Comparison of ENCODE assay signal across 8 mouse cellular contexts in genomic region chr1:91297799-91298744, GRCm38 (mm10). TPM values are rescaled to one million over a fixed set of nuclear protein-coding genes. Genes with fewer than 3 reads are reported as not detected.
DNase-seq lines count a peak whose midpoint lies in the region; ATAC-seq lines count a peak whose summit lies in the region.

Gene Scly (plus strand): TSS chr1:91298338.

- peak; percentile 94 for ATAC-seq in megakaryocyte progenitor cell, adult 5-6 weeks (replicated peaks; ENCODE audit: poor library complexity)

- peak; percentile 61 for DNase-seq in adipocyte (ENCODE audit: low spot score)
- DNase-seq in embryo, embryonic 10 days (ENCODE audit: low spot score): peak; percentile 94
- DNase-seq in gastrocnemius, postnatal 10 days: peak; percentile 89
- peak; percentile 97 for DNase-seq in induced T-regulatory cell, adult 2 months (ENCODE audit: low read depth)
- DNase-seq in left cerebral cortex, adult 9 months (ENCODE audit: low spot score in 2 of 2): peak; percentile 87 to 96
- peak; percentile 94 for DNase-seq in right cerebral cortex, postnatal 14 days
- DNase-seq in urinary bladder, postnatal 36 days (ENCODE audit: low spot score in 2 of 2): peak; percentile 89 to 95

RNA-seq across cellular contexts. Expression of gene Scly, which starts in this region (rescaled TPM):
- 10 to 100 TPM; 11.5 to 12.4 TPM for total RNA-seq in gastrocnemius, postnatal 10 days (2021)
- total RNA-seq in megakaryocyte progenitor cell, adult 5-6 weeks (2015): 19.8 and 20.0 TPM in 2 replicates
- total RNA-seq in megakaryocyte progenitor cell, adult 5-6 weeks (2017): 21.1 and 23.6 TPM in 2 replicates

Comparison
In these comparisons a context has a peak if more than half of its experiments do, and no peak if none do; other contexts are left out.
1. Peak in every context shown above with its lines: DNase-seq and ATAC-seq.